Mouse (Mus musculus) c-Kit-negative CD71-positive TER-119-positive erythroid progenitor cells, embryonic 14.5 days (primary cell): ENCODE results near the gene Gm21974.
"Not testable (repeated sequence)": the region's sequence is repeated elsewhere in the genome, so short reads cannot be mapped to it uniquely, and the experiment has no call there.

Source experiments
- DNase-seq: peaks from one replicate; pipeline ENCODE4 v3.0.0-alpha.2; 2013; ENCODE audit warnings: low read depth, low spot score

Gene Gm21974

GRCm38 (mm10) chr7:127876467-127877348 lies 18.5 kb downstream of the Gm21974 start, which contains the start of gene Zfp668:
Zfp668 (minus strand) TSS chr7:127876828.
- peak; percentile 84 for DNase-seq

GRCm38 (mm10) chr7:127876041-127876466 lies 19.2 kb downstream of the Gm21974 start, which contains the start of gene Zfp646:
Zfp646 (plus strand) TSS chr7:127876221.
- peak; percentile 75 for DNase-seq

GRCm38 (mm10) chr7:127875627-127876001 lies 19.6 kb downstream of the Gm21974 start:
- DNase-seq, result peak; percentile 66

- DNase-seq, result no peak
These were observed 20.2 kb downstream of the Gm21974 start for GRCm38 (mm10) chr7:127874812-127875626.

- DNase-seq, result no peak
These were observed 25.0 kb downstream of the Gm21974 start for GRCm38 (mm10) chr7:127870136-127870821.

- no peak for DNase-seq
These were observed 26.0 kb downstream of the Gm21974 start for GRCm38 (mm10) chr7:127869149-127869810.

GRCm38 (mm10) chr7:127867641-127868040 lies 27.6 kb downstream of the Gm21974 start:
- no peak for DNase-seq

- no peak for DNase-seq
These were observed 28.8 kb downstream of the Gm21974 start for GRCm38 (mm10) chr7:127866434-127866833.

GRCm38 (mm10) chr7:127858258-127858657 lies 37.0 kb downstream of the Gm21974 start:
- DNase-seq, result no peak

- DNase-seq, result no peak
These were observed 44.3 kb downstream of the Gm21974 start for GRCm38 (mm10) chr7:127850906-127851305.

GRCm38 (mm10) chr7:127849973-127850875 lies 45.0 kb downstream of the Gm21974 start:
- no peak for DNase-seq

- DNase-seq, result peak; percentile 64
These were observed 53.1 kb downstream of the Gm21974 start for GRCm38 (mm10) chr7:127842001-127842718.

GRCm38 (mm10) chr7:127841340-127842000 lies 53.8 kb downstream of the Gm21974 start:
- DNase-seq, result peak; percentile 60

- peak; percentile 6 for DNase-seq
These were observed 54.4 kb downstream of the Gm21974 start for GRCm38 (mm10) chr7:127840886-127841285.

- DNase-seq, result not testable (repeated sequence)
These were observed 55.2 kb downstream of the Gm21974 start for GRCm38 (mm10) chr7:127840031-127840430.

GRCm38 (mm10) chr7:127837878-127838277 lies 57.4 kb downstream of the Gm21974 start:
- not testable (repeated sequence) for DNase-seq

GRCm38 (mm10) chr7:127837473-127837872 lies 57.8 kb downstream of the Gm21974 start:
- DNase-seq, result no peak
